Mouse (Mus musculus) kidney, postnatal 25 days (tissue): ENCODE results near the gene Gm15448.
"Not testable (repeated sequence)": the region's sequence is repeated elsewhere in the genome, so short reads cannot be mapped to it uniquely, and the experiment has no call there.

Source experiments
- DNase-seq, 2 experiments: peaks; one replicate each; pipeline ENCODE4 v3.0.0; 2021; ENCODE audit warnings: mixed read lengths in 2 of 2

Gm15448 gene

GRCm38 (mm10) chr7:3825599-3825998 lies at the start of gene Gm15448:
Gm15448 (minus strand) TSS chr7:3825687.
- not testable (repeated sequence) for DNase-seq

GRCm38 (mm10) chr7:3875032-3875431 lies 49.5 kb upstream of the Gm15448 start:
- DNase-seq = not testable (repeated sequence)

- DNase-seq = not testable (repeated sequence)
Measured at GRCm38 (mm10) chr7:3844951-3845350, 19.5 kb upstream of the Gm15448 start, which contains the start of gene Pira2. Pira2 (minus strand) TSS chr7:3845051.

GRCm38 (mm10) chr7:3837854-3838253 lies 12.4 kb upstream of the Gm15448 start:
- DNase-seq = not testable (repeated sequence)

- not testable (repeated sequence) for DNase-seq
Measured at GRCm38 (mm10) chr7:3830633-3831032, 5.1 kb upstream of the Gm15448 start.

GRCm38 (mm10) chr7:3811912-3812311 lies 13.6 kb downstream of the Gm15448 start:
- not testable (repeated sequence) for DNase-seq

GRCm38 (mm10) chr7:3802935-3803334 lies 22.6 kb downstream of the Gm15448 start:
- not testable (repeated sequence) for DNase-seq

GRCm38 (mm10) chr7:3799940-3800339 lies 25.5 kb downstream of the Gm15448 start:
- not testable (repeated sequence) for DNase-seq

- DNase-seq = not testable (repeated sequence)
Measured at GRCm38 (mm10) chr7:3796286-3796685, 29.2 kb downstream of the Gm15448 start.
